Mouse (Mus musculus) cerebellum, adult 8-10 months (tissue): ENCODE measurements around the gene Mdm4.

ENCODE experiments used
- DNase-seq: peaks from one replicate; pipeline ENCODE4 v3.0.0; 2022

Gene Mdm4

DNA sequence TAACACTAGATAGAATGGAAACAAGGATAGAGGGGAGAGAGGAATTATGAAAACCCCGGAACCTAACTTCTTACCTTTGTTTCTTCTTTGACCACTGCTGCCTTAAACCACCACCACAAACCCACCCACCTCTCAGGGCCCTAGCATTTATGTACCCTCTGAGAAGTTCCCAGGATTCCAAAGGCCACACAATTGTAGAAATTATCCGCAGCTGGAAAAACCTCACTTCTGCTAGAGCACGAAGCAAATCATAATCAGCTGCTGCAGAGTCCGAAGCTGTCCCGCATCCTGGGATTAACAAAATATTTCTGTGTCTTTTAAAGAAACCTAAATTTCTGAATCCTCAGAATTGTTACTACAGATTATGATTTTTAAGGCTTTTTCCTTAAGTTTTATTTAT lies at the start of gene Mdm4:
Gene Mdm4, minus strand, starts transcription at position 101 of the 400 bp plus-strand sequence.
- DNase-seq = no peak

GRCm38 (mm10) chr1:133080079-133080561 lies 49.8 kb upstream of the Mdm4 start:
- no peak for DNase-seq

DNA sequence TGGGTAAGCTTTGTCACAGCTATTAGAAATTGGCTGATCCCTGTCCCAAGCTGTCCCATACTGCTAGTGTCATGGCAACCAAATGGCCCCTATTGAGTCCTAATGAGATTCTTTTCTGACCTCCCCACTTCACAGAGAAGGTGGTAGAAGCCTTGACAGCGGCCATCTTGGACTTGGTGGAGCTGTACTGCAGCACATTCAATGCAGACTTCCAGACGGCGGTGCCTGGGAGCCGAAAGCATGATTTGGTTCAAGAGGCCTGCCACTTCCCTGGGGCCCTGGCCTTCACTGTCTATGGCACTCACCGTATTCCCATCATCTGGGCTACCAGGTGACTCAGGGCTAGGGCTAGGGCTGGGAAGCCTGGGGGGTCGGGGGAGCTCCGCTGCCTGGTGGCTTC lies 49.1 kb upstream of the Mdm4 start:
- DNase-seq = no peak

- DNase-seq = no peak
These were observed 48.0 kb upstream of the Mdm4 start for GRCm38 (mm10) chr1:133078338-133078727.

GRCm38 (mm10) chr1:133077606-133078337 lies 47.4 kb upstream of the Mdm4 start:
- no peak for DNase-seq

DNA sequence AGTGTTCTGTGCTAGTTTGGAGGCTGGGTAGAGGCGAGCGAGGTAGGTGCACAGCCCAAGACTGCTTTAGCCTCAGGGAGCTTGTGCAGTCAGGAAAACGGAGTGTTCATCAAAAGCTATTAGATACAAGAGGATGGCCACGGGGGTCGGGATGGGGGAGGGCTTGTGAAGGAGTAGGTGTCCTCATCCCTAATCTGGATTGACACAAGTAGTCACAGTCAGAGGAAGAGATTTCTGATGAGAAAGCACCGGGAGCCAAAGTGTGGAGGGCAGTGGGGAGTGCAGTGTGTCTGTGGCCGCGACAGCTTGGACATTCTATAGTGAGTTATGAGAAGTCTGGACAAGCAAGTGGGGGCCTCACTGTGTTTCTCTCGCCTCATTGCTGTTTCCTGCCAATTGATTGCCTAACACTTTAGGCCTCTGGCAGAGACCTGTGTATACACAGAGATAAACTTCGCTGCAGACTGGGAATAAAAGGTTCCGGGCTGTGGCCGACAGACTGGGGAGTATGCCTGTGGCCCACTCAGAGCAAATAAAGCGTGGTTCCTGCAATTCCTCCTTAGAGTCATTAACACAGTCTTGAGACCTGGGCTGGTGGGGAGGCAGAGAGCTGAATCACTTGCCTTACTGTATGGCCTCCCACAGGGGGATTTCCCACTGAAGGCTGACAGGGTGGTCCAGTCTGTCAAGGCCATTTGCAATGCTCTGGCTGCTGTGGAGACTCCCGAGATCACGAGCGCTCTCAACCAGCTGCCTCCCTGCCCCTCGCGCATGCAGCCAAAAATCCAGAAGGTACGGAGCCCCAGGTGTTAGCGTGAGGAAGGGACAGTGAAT lies 46.5 kb upstream of the Mdm4 start:
- no peak for DNase-seq

DNA sequence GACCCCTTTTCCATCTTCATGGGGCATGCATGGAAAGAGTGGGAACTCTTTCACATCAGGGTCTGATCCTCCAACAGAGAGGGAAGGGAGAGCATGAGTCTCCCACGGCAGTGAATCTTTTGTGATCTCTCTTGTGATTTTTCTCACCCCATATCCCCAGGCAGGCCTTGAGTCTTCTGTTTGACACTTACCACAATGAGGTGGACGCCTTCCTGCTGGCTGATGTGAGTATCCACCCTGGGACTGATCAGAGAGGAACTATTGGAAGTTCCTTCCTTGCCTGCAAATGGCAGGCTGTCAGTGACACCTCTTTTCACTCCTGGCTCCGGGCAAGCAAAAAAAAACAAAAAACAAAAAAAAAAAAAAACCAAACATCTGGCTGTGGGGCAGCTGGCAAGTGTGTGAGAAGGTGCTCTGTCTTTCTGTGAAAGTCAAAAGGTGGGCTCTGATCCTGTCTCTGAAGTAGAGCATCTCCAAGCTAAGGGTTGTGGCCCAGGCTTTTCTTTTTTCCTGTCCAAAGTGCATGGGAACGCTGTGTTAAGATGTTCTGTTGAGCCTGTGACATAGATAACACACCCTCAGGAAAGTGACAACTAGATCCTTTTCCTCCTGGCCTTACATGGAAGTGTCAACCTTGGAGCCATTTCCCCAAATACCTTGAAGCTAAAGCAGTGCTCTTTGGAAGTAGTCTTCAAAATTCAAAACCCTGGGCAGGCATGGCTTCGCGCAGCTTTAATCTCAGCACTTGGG lies 45.5 kb upstream of the Mdm4 start:
- no peak for DNase-seq

- no peak for DNase-seq
These were observed 44.2 kb upstream of the Mdm4 start for GRCm38 (mm10) chr1:133074541-133074940.

DNA sequence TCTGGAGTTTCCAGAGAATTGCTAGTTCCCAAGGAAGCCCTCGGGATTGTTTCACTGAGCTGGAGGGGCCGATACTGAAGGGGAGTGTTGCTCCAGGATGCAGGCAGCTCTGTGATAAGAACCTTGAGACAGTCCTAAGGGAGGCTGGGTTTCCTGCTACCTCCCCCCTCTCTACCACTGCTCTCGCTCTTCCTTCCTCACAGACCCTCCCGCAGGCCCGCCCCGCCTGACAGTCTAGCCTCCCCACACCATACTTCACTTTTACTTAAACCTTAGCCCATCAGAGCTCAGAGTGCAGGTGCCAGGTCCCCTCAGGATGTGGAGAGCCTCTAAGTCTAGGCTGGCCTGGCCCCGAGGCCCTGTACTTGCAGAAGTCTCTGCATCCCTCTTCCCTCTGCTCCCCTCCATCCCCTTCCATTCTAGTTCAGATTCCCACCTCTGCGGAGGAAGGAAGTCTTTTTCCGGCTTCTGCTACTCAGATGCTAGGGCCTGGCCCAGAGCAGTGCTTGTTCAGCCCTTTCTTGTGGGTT lies 43.0 kb upstream of the Mdm4 start:
- DNase-seq = no peak

GRCm38 (mm10) chr1:133071666-133072381 lies 41.5 kb upstream of the Mdm4 start:
- DNase-seq = no peak

- no peak for DNase-seq
These were observed 39.8 kb upstream of the Mdm4 start for GRCm38 (mm10) chr1:133070157-133070556.

GRCm38 (mm10) chr1:133069275-133070120 lies 39.1 kb upstream of the Mdm4 start:
- DNase-seq = no peak

GRCm38 (mm10) chr1:133068669-133069274 lies 38.4 kb upstream of the Mdm4 start:
- DNase-seq = no peak

DNA sequence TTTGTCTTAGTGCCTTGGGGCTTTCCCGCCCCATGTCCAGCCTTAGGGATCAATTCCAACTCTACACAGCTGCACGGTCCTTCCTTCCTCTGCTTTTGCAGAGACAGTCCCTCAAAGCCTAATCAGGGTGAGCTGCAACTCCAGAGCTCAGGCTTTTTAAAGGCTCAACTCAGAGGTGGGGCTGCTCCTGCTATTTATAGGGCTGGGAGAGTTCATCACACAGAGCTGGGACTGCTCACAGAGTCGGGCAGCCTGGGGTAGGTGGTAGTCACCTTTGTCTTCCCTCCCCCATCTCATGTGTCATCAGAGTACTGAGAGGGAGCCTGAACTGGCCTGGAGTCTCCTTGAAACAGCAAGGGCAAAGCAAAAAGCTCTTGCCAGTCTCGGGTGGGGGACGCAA lies 37.9 kb upstream of the Mdm4 start:
- no peak for DNase-seq

GRCm38 (mm10) chr1:133063164-133063563 lies 32.8 kb upstream of the Mdm4 start:
- DNase-seq = no peak

DNA sequence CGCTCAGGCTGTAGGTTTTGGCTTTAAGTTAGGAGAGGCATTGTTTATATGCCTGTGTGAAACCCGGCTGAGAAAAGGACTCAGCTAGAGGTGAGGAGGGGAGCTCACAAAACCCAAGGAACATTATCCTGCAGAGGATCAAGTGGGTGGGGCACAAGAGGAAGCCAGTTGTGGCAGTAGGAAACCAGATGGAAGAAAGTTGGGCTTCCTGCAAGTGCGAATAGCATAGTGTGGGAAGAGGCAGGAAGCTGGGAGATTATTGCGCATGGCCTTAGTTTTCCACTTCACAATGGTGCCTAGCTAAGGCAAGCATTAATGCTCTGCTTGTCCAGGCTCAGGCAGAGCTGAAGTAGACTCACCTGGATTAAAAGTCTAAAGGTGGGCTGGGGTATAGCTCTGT lies 30.3 kb upstream of the Mdm4 start:
- no peak for DNase-seq

DNA sequence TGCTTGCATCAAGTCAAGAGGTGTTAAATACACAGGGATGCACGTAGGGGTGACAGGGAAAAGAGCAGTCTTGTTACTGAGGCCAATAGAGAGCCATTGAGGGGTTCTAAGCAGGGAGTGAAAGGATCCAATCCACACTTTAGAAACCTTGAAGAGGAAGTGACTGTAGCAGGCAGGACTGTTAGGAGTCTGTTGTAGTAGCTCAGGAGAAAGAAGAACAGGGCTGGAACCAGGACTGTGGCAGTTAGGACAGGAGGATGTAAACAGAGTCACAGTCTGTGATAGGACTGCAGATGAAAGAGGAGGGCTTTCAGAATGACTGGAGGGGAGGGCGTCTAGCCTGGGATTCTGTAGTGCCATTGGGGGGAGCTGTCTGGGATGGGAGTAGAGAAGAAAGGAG lies 29.2 kb upstream of the Mdm4 start:
- no peak for DNase-seq

DNA sequence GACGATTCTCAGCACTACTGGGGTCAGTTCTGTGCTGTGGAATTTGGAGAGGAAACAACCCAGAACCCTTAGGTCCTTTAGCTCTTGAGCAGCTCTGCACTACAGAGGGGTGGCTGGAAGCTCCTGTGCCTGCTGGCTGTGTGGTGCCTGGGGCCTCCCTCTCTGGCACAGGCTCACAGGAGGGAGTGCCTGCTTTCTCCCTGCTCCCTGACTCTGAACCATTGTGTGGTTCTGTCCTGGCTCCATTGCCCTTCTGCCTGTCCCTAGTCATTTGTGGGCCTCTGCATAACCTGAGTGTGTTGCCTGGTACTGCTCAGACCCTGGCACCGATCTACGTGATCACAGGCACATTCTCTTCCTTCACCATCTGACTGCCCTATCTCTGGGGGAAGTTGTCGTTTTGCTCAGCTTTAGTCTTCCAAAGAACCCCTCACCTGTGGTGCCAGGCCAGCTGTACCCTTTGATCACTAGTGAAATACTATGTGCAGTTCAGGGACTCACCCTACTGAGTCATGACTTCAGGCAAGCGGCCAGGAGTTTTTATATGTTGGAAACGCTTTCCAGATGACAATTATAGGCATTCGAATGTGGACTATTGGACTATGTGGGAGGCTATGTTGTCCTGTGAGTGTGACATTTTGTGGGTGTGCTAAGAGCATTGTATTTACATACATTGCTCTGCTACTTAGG lies 27.1 kb upstream of the Mdm4 start:
- DNase-seq = no peak

GRCm38 (mm10) chr1:133054326-133054725 lies 24.0 kb upstream of the Mdm4 start:
- DNase-seq = no peak

DNA sequence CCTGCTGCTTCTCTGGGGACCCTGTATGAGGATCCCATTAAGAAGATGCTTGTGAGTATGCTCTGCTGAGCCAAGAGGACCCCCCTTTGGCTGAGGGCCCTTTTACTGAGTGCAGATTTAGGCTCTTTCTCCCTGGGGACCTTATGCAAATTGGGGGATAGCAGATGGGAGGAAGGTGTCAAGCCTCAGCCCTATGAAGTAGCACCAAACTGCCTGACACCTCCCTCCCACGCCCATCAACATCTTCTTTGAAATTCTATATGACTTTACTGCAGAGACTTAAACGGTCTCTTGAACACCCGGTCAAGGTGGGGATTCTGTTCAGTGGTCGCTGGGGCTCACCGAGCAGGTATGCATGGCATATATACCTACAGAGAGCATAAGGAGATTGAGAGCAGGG lies 22.7 kb upstream of the Mdm4 start:
- DNase-seq = no peak
